ENCODE assay signal across 13 mouse cellular contexts in genomic region chr13:29370731-29371465, GRCm38 (mm10).
DNase-seq lines count a peak whose midpoint lies in the region; ATAC-seq and TF ChIP-seq lines count a peak whose summit lies in the region.
"Had no signal": no experiment of that assay in that cellular context is flagged by ENCODE, and none has a peak within 500 bp of the region (broad histone marks: within the 10 kb centered on the region; RNA-seq: fewer than 3 reads in every experiment).

No protein-coding gene starts in this region.

- H3K4me2 ChIP-seq in forebrain, embryonic 14.5 days (ENCODE audit: low read length), result peak overlapping the region; percentile 38
- H3K4me2 ChIP-seq in midbrain, embryonic 13.5 days (replicated peaks), result 0 out of 2 replicates have a peak overlapping the region, but pooled peaks have one; percentile 4
- H3K4me2 ChIP-seq in liver, postnatal 0 days (ENCODE audit: low read depth, low read length), result no peak overlapping the region

- H3K4me1 ChIP-seq in forebrain, embryonic 14.5 days (ENCODE audit: control insufficient read depth, insufficient read depth, low read length), result peaks cover 45% of the 10 kb centered on the region
- peaks cover 56% of the 10 kb centered on the region for H3K4me1 ChIP-seq in midbrain, embryonic 13.5 days (replicated peaks)
- no peaks in the 10 kb centered on the region; the same call in 1 of the 2 replicates for H3K4me1 ChIP-seq in kidney, adult 2 months (ENCODE audit: control insufficient read depth, insufficient read depth, low read length)
- no peaks in the 10 kb centered on the region for H3K4me1 ChIP-seq in liver, postnatal 0 days (ENCODE audit: insufficient read depth)

- no peak for TF ChIP-seq CTCF in kidney, adult 2 months (conservative IDR thresholded peaks at IDR 0.05; ENCODE audit: insufficient read depth, insufficient read length, low read depth, low read length)
- TF ChIP-seq CTCF in liver, postnatal 0 days (IDR thresholded peaks at IDR 0.05; ENCODE audit: low read depth), result no peak

- 2% methylated on average over 5 of the region's 5 CpGs for WGBS in forebrain, embryonic 14.5 days
- 3% methylated on average over 5 of the region's 5 CpGs for WGBS in midbrain, embryonic 13.5 days
- 72% methylated on average over 5 of the region's 5 CpGs for WGBS in kidney, adult 2 months
- 52% methylated on average over 5 of the region's 5 CpGs for WGBS in liver, postnatal 0 days (ENCODE audit: insufficient replicate concordance)

- no peak overlapping the region for H3K4me3 ChIP-seq in forebrain, embryonic 14.5 days (ENCODE audit: low read depth, low read length)
- no peak overlapping the region for H3K4me3 ChIP-seq in midbrain, embryonic 13.5 days (replicated peaks)
- H3K4me3 ChIP-seq in kidney, adult 2 months (ENCODE audit: insufficient read depth, low read depth, low read length), result no peak overlapping the region
- no peak overlapping the region for H3K4me3 ChIP-seq in liver, postnatal 0 days (ENCODE audit: low read depth, low read length)

- TF ChIP-seq POLR2A in kidney, adult 2 months (IDR thresholded peaks at IDR 0.05; ENCODE audit: low read depth, low read length), result no peak

- peak overlapping the region; percentile 92 for H3K27ac ChIP-seq in forebrain, embryonic 14.5 days (ENCODE audit: low read depth, low read length)
- H3K27ac ChIP-seq in midbrain, embryonic 13.5 days, result peak overlapping the region; percentile 92
- H3K27ac ChIP-seq in kidney, adult 2 months (ENCODE audit: insufficient read depth, low read depth, low read length), result no peak overlapping the region
- no peak overlapping the region for H3K27ac ChIP-seq in liver, postnatal 0 days (ENCODE audit: low read depth)

- no peaks in the 10 kb centered on the region for H3K27me3 ChIP-seq in forebrain, embryonic 14.5 days (replicated peaks; ENCODE audit: control insufficient read depth, insufficient read depth, low read length)
- H3K27me3 ChIP-seq in midbrain, embryonic 13.5 days, result no peaks in the 10 kb centered on the region
- no peaks in the 10 kb centered on the region for H3K27me3 ChIP-seq in kidney, adult 2 months (replicated peaks; ENCODE audit: control insufficient read depth, insufficient read depth, low read length)
- H3K27me3 ChIP-seq in liver, postnatal 0 days (ENCODE audit: insufficient read depth, low read length), result no peaks in the 10 kb centered on the region
- H3K27me3 ChIP-seq: CH12.LX had no signal

- no peak for TF ChIP-seq EP300 in liver, postnatal 0 days (IDR thresholded peaks at IDR 0.05; ENCODE audit: low read depth)

- no peak overlapping the region for H3K9ac ChIP-seq in forebrain, embryonic 14.5 days (ENCODE audit: low read length)
- no peak overlapping the region for H3K9ac ChIP-seq in midbrain, embryonic 13.5 days (replicated peaks)
- no peak overlapping the region for H3K9ac ChIP-seq in liver, postnatal 0 days (replicated peaks)

- DNase-seq in left cerebral cortex, adult 11 months (ENCODE audit: low spot score), result peak; percentile 9
- no peak for DNase-seq in left cerebral cortex, adult 8-10 months (ENCODE audit: low spot score in 2 of 2)
- peak; percentile 97 for DNase-seq in forebrain, embryonic 14.5 days (ENCODE audit: low spot score)
- no peak for DNase-seq in kidney, adult 2 months
- no peak for DNase-seq in ovary, postnatal 36 days (ENCODE audit: low spot score)
- DNase-seq in liver, postnatal 0 days, result no peak
- DNase-seq: adrenal gland, postnatal 10 days; heart, postnatal 36 days; liver; right cerebral cortex, postnatal 14 days had no signal

- H3K9me3 ChIP-seq in forebrain, embryonic 14.5 days (replicated peaks; ENCODE audit: control insufficient read depth, low read length), result no peaks in the 10 kb centered on the region
- H3K9me3 ChIP-seq in midbrain, embryonic 13.5 days, result no peaks in the 10 kb centered on the region
- no peaks in the 10 kb centered on the region for H3K9me3 ChIP-seq in liver, postnatal 0 days (ENCODE audit: low read length)

- H3K36me3 ChIP-seq in forebrain, embryonic 14.5 days (ENCODE audit: control insufficient read depth, insufficient read depth, low read length), result no peaks in the 10 kb centered on the region
- no peaks in the 10 kb centered on the region for H3K36me3 ChIP-seq in midbrain, embryonic 13.5 days
- H3K36me3 ChIP-seq in kidney, adult 2 months (ENCODE audit: control insufficient read depth, insufficient read depth, low read length), result no peaks in the 10 kb centered on the region
- no peaks in the 10 kb centered on the region for H3K36me3 ChIP-seq in liver, postnatal 0 days (replicated peaks; ENCODE audit: insufficient read depth, low read length)

- ATAC-seq in forebrain, embryonic 14.5 days, result peak; percentile 93
- ATAC-seq in midbrain, embryonic 13.5 days, result peak; percentile 93
- no peak for ATAC-seq in erythroid progenitor cell, adult 5-6 weeks (replicated peaks; ENCODE audit: low FRiP score, poor library complexity, severe bottlenecking)
- ATAC-seq in liver, postnatal 0 days, result no peak

Comparison
In these comparisons a context has a peak if more than half of its experiments do, and no peak if none do; other contexts are left out.
1. DNase-seq: peak in left cerebral cortex, adult 11 months (single experiment) and forebrain, embryonic 14.5 days (single experiment); none in left cerebral cortex, adult 8-10 months (0 of 2), kidney, adult 2 months (single experiment), ovary, postnatal 36 days (single experiment) and liver, postnatal 0 days (single experiment).
2. ATAC-seq: peak in forebrain, embryonic 14.5 days (single experiment) and midbrain, embryonic 13.5 days (single experiment); none in erythroid progenitor cell, adult 5-6 weeks (single experiment) and liver, postnatal 0 days (single experiment).
3. H3K27ac ChIP-seq: peak in forebrain, embryonic 14.5 days (single experiment) and midbrain, embryonic 13.5 days (single experiment); none in kidney, adult 2 months (single experiment) and liver, postnatal 0 days (single experiment).